Mouse (Mus musculus) cortical plate, adult 2 months (tissue): ENCODE results near the gene Cyp4f15.

Source experiments
- CTCF ChIP-seq: fragments of 200-500 bp; IDR thresholded peaks from 2 replicates; pipeline ENCODE4 v1.5.1; 2011; ENCODE audit warnings: mild to moderate bottlenecking, control low read depth, low read length; ENCODE audit not compliant: insufficient read depth; ENCODE audit errors: extremely low read depth
- POLR2A ChIP-seq: fragments of 200-500 bp; IDR thresholded peaks from 2 replicates; pipeline ENCODE4 v1.6.1; 2011; ENCODE audit warnings: mild to moderate bottlenecking, low read length, control low read depth; ENCODE audit not compliant: insufficient read depth; ENCODE audit errors: extremely low read depth

- no peak for TF ChIP-seq CTCF
- no peak for TF ChIP-seq POLR2A
Observed at GRCm38 (mm10) chr17:32686722-32687121, 1.3 kb downstream of the Cyp4f15 start.
